Mouse (Mus musculus): ENCODE results near the gene Il31. TPM values are rescaled to one million over a fixed set of nuclear protein-coding genes. Genes with fewer than 3 reads are reported as not detected.

Gene Il31
- polyA plus RNA-seq, 1 experiment from 2014 or later: not detected

DNA sequence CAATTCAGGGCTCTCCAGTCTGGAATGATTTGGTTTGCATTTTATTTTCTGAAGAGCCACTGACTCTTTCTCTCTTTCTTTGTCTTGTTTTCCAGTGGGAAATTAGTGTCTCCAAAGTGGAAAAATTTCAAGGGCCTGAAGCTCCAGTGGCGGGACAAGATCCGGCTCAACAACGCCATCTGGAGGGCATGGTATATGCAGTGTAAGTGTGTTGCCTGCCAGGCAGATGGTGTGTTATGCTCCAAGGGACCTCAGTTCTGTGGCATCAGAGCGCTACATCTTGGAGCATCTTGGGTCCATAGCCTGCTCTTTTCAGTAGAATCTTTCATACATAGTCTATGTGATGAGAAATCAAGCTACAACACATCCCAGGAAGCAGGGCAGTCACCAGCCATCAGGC, 49.3 kb downstream of the Il31 start:
- H3K27me3 ChIP-seq (ENCODE audit: control insufficient read depth, insufficient read depth, low read length): no peaks in the 10 kb centered on the region
- no peak overlapping the region for H3K27ac ChIP-seq (replicated peaks in 1 of 2; ENCODE audit: control insufficient read depth in 1 of 2, insufficient read depth in 1 of 2, low read depth in 2 of 2, low read length in 2 of 2)
- no peak overlapping the region for H3K9ac ChIP-seq (ENCODE audit: low read length)
- peaks cover 9 to 14% of the 10 kb centered on the region in 2 experiments for H3K4me1 ChIP-seq (ENCODE audit: control insufficient read depth in 2 of 2, insufficient read depth in 2 of 2, low read length in 2 of 2)
- peaks cover 43% of the 10 kb centered on the region for H3K36me3 ChIP-seq (ENCODE audit: control insufficient read depth, insufficient read depth, low read length)
- no peaks in the 10 kb centered on the region for H3K9me3 ChIP-seq (ENCODE audit: control insufficient read depth, low read length)
- no peak for ATAC-seq (ENCODE audit: insufficient number of reproducible peaks, insufficient read depth, low FRiP score, low read depth)
- no peak overlapping the region for H3K4me2 ChIP-seq (ENCODE audit: low read length)
- no peak overlapping the region for H3K4me3 ChIP-seq (ENCODE audit: control insufficient read depth in 1 of 2, insufficient read depth in 1 of 2, low read depth in 1 of 2, low read length in 2 of 2)
- WGBS: 84% methylated on average over 4 of the region's 4 CpGs

DNA sequence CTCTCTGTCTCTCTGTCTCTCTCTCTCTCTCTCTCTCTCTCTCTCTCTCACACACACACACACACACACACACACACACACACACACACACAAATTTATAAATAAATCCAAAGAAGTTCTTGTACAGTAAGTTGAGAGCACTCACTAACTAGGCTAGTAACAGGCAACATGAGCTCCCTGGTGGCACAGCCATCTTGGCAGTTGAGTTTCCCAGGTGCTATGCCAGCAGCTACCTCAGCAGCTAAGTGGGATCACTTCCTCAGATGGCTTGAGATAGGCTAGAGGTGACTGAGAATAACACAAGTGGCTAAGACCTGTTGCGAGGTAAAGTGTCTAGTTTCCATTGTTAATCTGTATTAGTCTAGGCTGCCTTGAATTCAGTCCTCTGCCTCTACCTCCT, 50.0 kb downstream of the Il31 start:
- Histone ChIP-seq H3K27me3 (ENCODE audit: control insufficient read depth, insufficient read depth, low read length) (no peaks in the 10 kb centered on the region), H3K36me3 (ENCODE audit: control insufficient read depth, insufficient read depth, low read length) (peaks cover 38% of the 10 kb centered on the region), H3K4me3 (ENCODE audit: control insufficient read depth in 1 of 2, insufficient read depth in 1 of 2, low read depth in 1 of 2, low read length in 2 of 2) (no peak overlapping the region), H3K4me1 (ENCODE audit: control insufficient read depth in 2 of 2, insufficient read depth in 2 of 2, low read length in 2 of 2) (peaks cover 9 to 14% of the 10 kb centered on the region in 2 experiments), H3K9ac (ENCODE audit: low read length) (no peak overlapping the region), H3K9me3 (ENCODE audit: control insufficient read depth, low read length) (no peaks in the 10 kb centered on the region), H3K27ac (replicated peaks in 1 of 2; ENCODE audit: control insufficient read depth in 1 of 2, insufficient read depth in 1 of 2, low read depth in 2 of 2, low read length in 2 of 2) (no peak overlapping the region), H3K4me2 (ENCODE audit: low read length) (no peak overlapping the region)
- ATAC-seq (ENCODE audit: insufficient number of reproducible peaks, insufficient read depth, low FRiP score, low read depth): no peak
- 86% methylated on average over 1 of the region's 1 CpGs for WGBS

DNA sequence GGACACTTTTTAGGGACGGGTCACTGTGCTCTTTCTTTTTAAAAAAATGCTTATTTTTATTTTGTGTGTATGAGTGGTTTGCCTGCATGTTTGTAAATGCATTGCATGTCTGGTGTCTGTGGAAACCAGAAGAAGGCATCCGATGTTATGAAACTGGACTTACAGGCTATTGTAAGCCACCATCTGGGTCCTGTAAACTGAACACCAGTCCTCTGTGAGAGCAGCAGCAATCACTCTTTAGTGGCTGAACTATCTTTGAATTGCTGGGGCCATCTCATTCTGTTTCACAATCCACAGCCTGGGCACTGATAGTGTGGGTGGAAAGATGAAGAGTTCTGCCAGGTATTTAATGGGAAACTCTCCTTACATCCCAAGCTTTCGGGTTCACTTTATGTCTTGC, 50.9 kb downstream of the Il31 start:
- peaks cover 9 to 14% of the 10 kb centered on the region in 2 experiments for H3K4me1 ChIP-seq (ENCODE audit: control insufficient read depth in 2 of 2, insufficient read depth in 2 of 2, low read length in 2 of 2)
- no peaks in the 10 kb centered on the region for H3K9me3 ChIP-seq (ENCODE audit: control insufficient read depth, low read length)
- ATAC-seq (ENCODE audit: insufficient number of reproducible peaks, insufficient read depth, low FRiP score, low read depth): no peak
- no peak overlapping the region for H3K4me2 ChIP-seq (ENCODE audit: low read length)
- WGBS: 53% methylated on average over 3 of the region's 3 CpGs
- no peak overlapping the region for H3K4me3 ChIP-seq (ENCODE audit: control insufficient read depth in 1 of 2, insufficient read depth in 1 of 2, low read depth in 1 of 2, low read length in 2 of 2)
- no peak overlapping the region for H3K9ac ChIP-seq (ENCODE audit: low read length)
- H3K36me3 ChIP-seq (ENCODE audit: control insufficient read depth, insufficient read depth, low read length): peaks cover 31% of the 10 kb centered on the region
- H3K27ac ChIP-seq (replicated peaks in 1 of 2; ENCODE audit: control insufficient read depth in 1 of 2, insufficient read depth in 1 of 2, low read depth in 2 of 2, low read length in 2 of 2): no peak overlapping the region
- no peaks in the 10 kb centered on the region for H3K27me3 ChIP-seq (ENCODE audit: control insufficient read depth, insufficient read depth, low read length)

DNA sequence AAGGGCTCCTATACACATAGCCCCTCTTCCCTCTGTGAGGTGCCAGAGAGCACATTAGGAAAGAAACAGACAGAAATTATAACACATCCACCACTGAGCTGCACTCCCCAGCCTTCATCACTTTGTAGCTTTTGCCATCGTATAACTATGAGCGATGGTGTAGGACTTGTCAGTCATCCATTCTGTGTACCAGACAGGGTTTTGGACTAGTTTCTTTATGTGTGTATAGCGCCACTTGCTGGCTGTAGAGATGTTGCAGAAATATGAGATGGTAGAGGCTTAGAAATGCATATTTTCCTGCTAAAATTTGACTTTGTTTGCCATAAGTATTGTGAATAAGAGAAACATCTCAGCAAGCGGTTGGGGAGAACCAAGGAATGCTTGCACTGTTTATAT, 52.5 kb downstream of the Il31 start:
- Histone ChIP-seq H3K27me3 (ENCODE audit: control insufficient read depth, insufficient read depth, low read length) (no peaks in the 10 kb centered on the region), H3K36me3 (ENCODE audit: control insufficient read depth, insufficient read depth, low read length) (peaks cover 15% of the 10 kb centered on the region), H3K9me3 (ENCODE audit: control insufficient read depth, low read length) (no peaks in the 10 kb centered on the region), H3K4me1 (ENCODE audit: control insufficient read depth in 2 of 2, insufficient read depth in 2 of 2, low read length in 2 of 2) (peaks cover 15 to 24% of the 10 kb centered on the region in 2 experiments), H3K4me3 (ENCODE audit: control insufficient read depth in 1 of 2, insufficient read depth in 1 of 2, low read depth in 1 of 2, low read length in 2 of 2) (no peak overlapping the region), H3K27ac (replicated peaks in 1 of 2; ENCODE audit: control insufficient read depth in 1 of 2, insufficient read depth in 1 of 2, low read depth in 2 of 2, low read length in 2 of 2) (no peak overlapping the region), H3K4me2 (ENCODE audit: low read length) (no peak overlapping the region), H3K9ac (ENCODE audit: low read length) (no peak overlapping the region)
- WGBS: 31% methylated on average over 4 of the region's 4 CpGs
- no peak for ATAC-seq (ENCODE audit: insufficient number of reproducible peaks, insufficient read depth, low FRiP score, low read depth)

DNA sequence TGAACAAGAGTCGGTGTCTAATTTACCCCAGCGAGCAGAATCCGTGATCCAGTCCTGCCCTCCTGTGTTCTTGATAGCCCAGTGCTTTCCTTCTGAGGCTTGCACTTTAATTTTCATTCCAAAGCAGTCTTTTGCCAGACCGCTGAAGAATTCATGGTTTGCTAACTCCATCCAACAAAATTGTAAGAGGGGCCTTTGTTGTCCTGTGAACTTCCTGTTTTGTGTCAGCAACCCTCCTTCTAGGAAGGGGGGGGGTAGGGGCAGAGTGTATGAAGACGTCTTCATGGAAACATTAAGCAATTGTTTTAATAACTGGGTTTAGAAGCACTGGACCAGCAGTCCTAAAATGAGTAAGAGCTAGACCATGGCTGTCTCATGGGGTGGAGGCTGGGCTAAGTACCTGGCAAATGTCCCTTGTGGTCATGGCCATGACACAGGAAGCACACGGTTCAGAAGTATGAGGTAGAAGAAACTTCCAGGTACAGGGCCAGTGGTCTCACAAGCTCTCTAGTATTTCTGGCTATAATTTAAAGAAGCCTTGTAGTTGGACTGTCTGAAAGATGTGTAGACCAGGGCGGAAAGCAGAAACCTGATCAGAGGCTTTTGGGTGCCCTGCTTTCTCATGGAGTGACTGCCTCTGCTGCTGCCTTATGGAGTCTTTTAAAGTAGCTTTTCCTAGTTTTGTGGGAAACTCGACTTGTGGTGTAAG, 53.1 kb downstream of the Il31 start:
- H3K4me1 ChIP-seq (ENCODE audit: control insufficient read depth in 2 of 2, insufficient read depth in 2 of 2, low read length in 2 of 2): peaks cover 20 to 29% of the 10 kb centered on the region in 2 experiments
- no peaks in the 10 kb centered on the region for H3K27me3 ChIP-seq (ENCODE audit: control insufficient read depth, insufficient read depth, low read length)
- ATAC-seq (ENCODE audit: insufficient number of reproducible peaks, insufficient read depth, low FRiP score, low read depth): no peak
- no peak overlapping the region for H3K4me2 ChIP-seq (ENCODE audit: low read length)
- H3K9me3 ChIP-seq (ENCODE audit: control insufficient read depth, low read length): no peaks in the 10 kb centered on the region
- H3K36me3 ChIP-seq (ENCODE audit: control insufficient read depth, insufficient read depth, low read length): peaks cover 11% of the 10 kb centered on the region
- WGBS: 61% methylated on average over 8 of the region's 8 CpGs
- no peak overlapping the region for H3K9ac ChIP-seq (ENCODE audit: low read length)
- no peak overlapping the region for H3K4me3 ChIP-seq (ENCODE audit: control insufficient read depth in 1 of 2, insufficient read depth in 1 of 2, low read depth in 1 of 2, low read length in 2 of 2)
- H3K27ac ChIP-seq (replicated peaks in 1 of 2; ENCODE audit: control insufficient read depth in 1 of 2, insufficient read depth in 1 of 2, low read depth in 2 of 2, low read length in 2 of 2): no peak overlapping the region

DNA sequence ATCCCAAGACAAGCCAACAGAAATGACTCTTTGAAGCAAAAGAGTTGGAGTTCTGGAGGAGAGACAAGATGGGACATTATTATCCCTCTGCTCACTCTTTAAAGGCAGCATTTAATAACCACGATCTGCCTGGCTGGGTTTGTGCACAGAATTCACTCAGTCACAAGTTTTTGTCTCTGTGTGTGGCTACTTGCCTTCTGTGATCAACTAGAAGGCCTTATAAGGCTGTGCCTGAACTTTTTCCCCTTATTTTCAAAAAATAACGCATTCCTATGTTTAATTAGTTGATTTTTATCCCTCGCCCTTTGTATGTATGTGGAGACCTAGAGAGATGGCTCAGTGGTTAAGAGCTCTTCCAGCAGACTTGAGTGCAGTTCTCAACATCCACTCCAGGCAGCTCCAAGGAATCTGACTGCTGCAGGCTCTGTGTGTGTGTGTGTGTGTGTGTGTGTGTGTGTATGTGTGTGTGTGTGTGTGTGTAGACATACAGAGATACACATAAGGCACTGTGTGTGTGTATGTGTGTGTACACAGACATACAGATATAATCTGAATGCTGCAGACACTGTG, 56.9 kb downstream of the Il31 start:
- peak overlapping the region; percentile 60 to 72 for H3K27ac ChIP-seq (replicated peaks in 1 of 2; ENCODE audit: control insufficient read depth in 1 of 2, insufficient read depth in 1 of 2, low read depth in 2 of 2, low read length in 2 of 2)
- H3K4me2 ChIP-seq (ENCODE audit: low read length): peak overlapping the region; percentile 3; the same call in 1 of the 2 replicates
- no peaks in the 10 kb centered on the region for H3K27me3 ChIP-seq (ENCODE audit: control insufficient read depth, insufficient read depth, low read length)
- H3K9ac ChIP-seq (ENCODE audit: low read length): no peak overlapping the region
- H3K4me1 ChIP-seq (ENCODE audit: control insufficient read depth in 2 of 2, insufficient read depth in 2 of 2, low read length in 2 of 2): peaks cover 17 to 23% of the 10 kb centered on the region in 2 experiments
- H3K4me3 ChIP-seq (ENCODE audit: control insufficient read depth in 1 of 2, insufficient read depth in 1 of 2, low read depth in 1 of 2, low read length in 2 of 2): no peak overlapping the region
- no peak for ATAC-seq (ENCODE audit: insufficient number of reproducible peaks, insufficient read depth, low FRiP score, low read depth)
- H3K36me3 ChIP-seq (ENCODE audit: control insufficient read depth, insufficient read depth, low read length): no peaks in the 10 kb centered on the region
- H3K9me3 ChIP-seq (ENCODE audit: control insufficient read depth, low read length): no peaks in the 10 kb centered on the region
- WGBS: 63% methylated on average over 3 of the region's 3 CpGs

DNA sequence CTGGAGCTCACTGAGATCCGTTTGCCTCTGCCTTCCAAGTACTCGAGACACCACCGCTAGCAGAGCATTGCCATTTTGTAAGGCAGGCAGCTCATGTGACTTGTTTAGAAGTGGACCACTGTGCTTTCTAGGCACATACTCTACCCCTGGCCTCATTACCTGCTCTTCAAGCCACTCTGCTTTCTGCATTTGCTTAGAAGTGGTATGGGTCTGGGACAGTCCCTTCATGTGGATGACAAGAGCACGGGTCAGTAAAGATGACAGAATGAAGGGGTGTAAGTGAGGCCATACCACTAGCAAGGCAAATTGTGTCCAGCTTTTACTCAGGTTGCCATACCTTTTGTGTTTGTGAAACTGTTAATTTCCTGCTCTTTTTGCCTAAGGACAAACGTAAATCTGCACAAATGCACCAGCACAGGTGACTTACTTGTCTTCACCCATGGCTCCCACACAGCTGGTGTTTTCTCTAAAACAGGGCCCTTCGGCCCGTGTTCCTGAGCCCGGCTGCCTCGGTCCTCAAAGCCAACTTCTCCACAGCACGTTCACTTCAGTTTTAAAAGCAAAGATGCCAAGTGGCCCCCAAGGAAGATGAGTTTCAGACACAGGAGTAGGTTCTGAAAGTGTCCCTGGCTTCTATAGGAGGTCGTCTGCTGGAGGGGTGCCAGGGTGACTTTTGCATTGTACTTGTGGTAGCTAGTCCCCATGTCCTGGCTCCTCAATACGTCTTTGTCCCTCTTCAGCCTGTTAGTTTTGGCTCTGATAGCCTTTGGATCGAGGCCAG, 57.6 kb downstream of the Il31 start:
- ATAC-seq (ENCODE audit: insufficient number of reproducible peaks, insufficient read depth, low FRiP score, low read depth): 0 out of 2 replicates have a peak, but pooled peaks have one; percentile 37
- H3K9ac ChIP-seq (ENCODE audit: low read length): 0 out of 2 replicates have a peak overlapping the region, but pooled peaks have one; percentile 28
- H3K4me1 ChIP-seq (ENCODE audit: control insufficient read depth in 2 of 2, insufficient read depth in 2 of 2, low read length in 2 of 2): peaks cover 17 to 23% of the 10 kb centered on the region in 2 experiments
- H3K27me3 ChIP-seq (ENCODE audit: control insufficient read depth, insufficient read depth, low read length): no peaks in the 10 kb centered on the region
- WGBS: 56% methylated on average over 13 of the region's 13 CpGs
- H3K36me3 ChIP-seq (ENCODE audit: control insufficient read depth, insufficient read depth, low read length): no peaks in the 10 kb centered on the region
- peaks cover 2% of the 10 kb centered on the region; the same call in 1 of the 2 replicates for H3K9me3 ChIP-seq (ENCODE audit: control insufficient read depth, low read length)
- H3K4me3 ChIP-seq (ENCODE audit: control insufficient read depth in 1 of 2, insufficient read depth in 1 of 2, low read depth in 1 of 2, low read length in 2 of 2): no peak overlapping the region
- peak overlapping the region; percentile 3; the same call in 1 of the 2 replicates for H3K4me2 ChIP-seq (ENCODE audit: low read length)
- peak overlapping the region; percentile 60 to 72; a peak in 3 of 4 replicates for H3K27ac ChIP-seq (replicated peaks in 1 of 2; ENCODE audit: control insufficient read depth in 1 of 2, insufficient read depth in 1 of 2, low read depth in 2 of 2, low read length in 2 of 2)

All from heart, embryonic 14.5 days (tissue).